Mouse (Mus musculus) c-Kit-negative CD71-positive TER-119-positive erythroid progenitor cells, embryonic 14.5 days (primary cell): ENCODE measurements around the gene Pcgf2.
"Not testable (repeated sequence)": the region's sequence is repeated elsewhere in the genome, so short reads cannot be mapped to it uniquely, and the experiment has no call there.

ENCODE experiments used
- DNase-seq: peaks from one replicate; pipeline ENCODE4 v3.0.0-alpha.2; 2013; ENCODE audit warnings: low read depth, low spot score

Pcgf2 gene

GRCm38 (mm10) chr11:97668160-97668559, 32.1 kb downstream of the Pcgf2 start:
- no peak for DNase-seq

- DNase-seq, result no peak
Observed at GRCm38 (mm10) chr11:97666794-97667193, 33.5 kb downstream of the Pcgf2 start.

- DNase-seq, result no peak
Observed at GRCm38 (mm10) chr11:97666221-97666620, 34.1 kb downstream of the Pcgf2 start.

GRCm38 (mm10) chr11:97665431-97665830, 34.9 kb downstream of the Pcgf2 start:
- DNase-seq, result no peak

GRCm38 (mm10) chr11:97664771-97665240, 35.5 kb downstream of the Pcgf2 start:
- no peak for DNase-seq

- DNase-seq, result no peak
Observed at GRCm38 (mm10) chr11:97664339-97664665, 36.0 kb downstream of the Pcgf2 start.

- no peak for DNase-seq
Observed at GRCm38 (mm10) chr11:97663528-97664338, 36.6 kb downstream of the Pcgf2 start.

- no peak for DNase-seq
Observed at GRCm38 (mm10) chr11:97662893-97663527, 37.3 kb downstream of the Pcgf2 start, which contains the start of gene Mllt6. Mllt6 (plus strand) TSS chr11:97663414.

GRCm38 (mm10) chr11:97662207-97662892, 37.9 kb downstream of the Pcgf2 start:
- DNase-seq, result no peak

- DNase-seq, result no peak
Observed at GRCm38 (mm10) chr11:97661648-97662133, 38.6 kb downstream of the Pcgf2 start.

- DNase-seq, result no peak
Observed at GRCm38 (mm10) chr11:97660734-97661647, 39.3 kb downstream of the Pcgf2 start.

- DNase-seq, result no peak
Observed at GRCm38 (mm10) chr11:97659990-97660714, 40.1 kb downstream of the Pcgf2 start.

- DNase-seq, result no peak
Observed at GRCm38 (mm10) chr11:97659267-97659989, 40.9 kb downstream of the Pcgf2 start.

- DNase-seq, result no peak
Observed at GRCm38 (mm10) chr11:97658751-97659266, 41.5 kb downstream of the Pcgf2 start.

GRCm38 (mm10) chr11:97657967-97658366, 42.3 kb downstream of the Pcgf2 start:
- not testable (repeated sequence) for DNase-seq

GRCm38 (mm10) chr11:97657184-97657945, 42.9 kb downstream of the Pcgf2 start:
- no peak for DNase-seq

GRCm38 (mm10) chr11:97656269-97656971, 43.9 kb downstream of the Pcgf2 start:
- DNase-seq, result no peak

- no peak for DNase-seq
Observed at GRCm38 (mm10) chr11:97654210-97654609, 46.1 kb downstream of the Pcgf2 start.
